Mouse (Mus musculus): ENCODE data around the gene Olfr1321. TPM values are rescaled to one million over a fixed set of nuclear protein-coding genes. Genes with fewer than 3 reads are reported as not detected.

The Olfr1321 gene
- polyA plus RNA-seq (2015; fragmentation: Illumina TruSeq; extraction: RNeasy Lipid Tissue Mini Kit (QIAGEN cat#74804); ENCODE audit: insufficient read depth, low replicate concordance), result not detected

GRCm38 (mm10) chrX:49734959-49735358 lies at the start of gene Olfr1321:
Gene Olfr1321, minus strand, starts transcription at chrX:49735059.

Other genes starting within 250 kb of the Olfr1321 start
- gene Olfr1320, start 62.7 kb downstream of the Olfr1321 start, polyA plus RNA-seq (2015; fragmentation: Illumina TruSeq; extraction: RNeasy Lipid Tissue Mini Kit (QIAGEN cat#74804); ENCODE audit: insufficient read depth, low replicate concordance), result not detected
- not detected for gene Igsf1, start 62.7 kb upstream of the Olfr1321 start, polyA plus RNA-seq (2015; fragmentation: Illumina TruSeq; extraction: RNeasy Lipid Tissue Mini Kit (QIAGEN cat#74804); ENCODE audit: insufficient read depth, low replicate concordance)
- not detected for gene Olfr1322, start 156.4 kb upstream of the Olfr1321 start, polyA plus RNA-seq (2015; fragmentation: Illumina TruSeq; extraction: RNeasy Lipid Tissue Mini Kit (QIAGEN cat#74804); ENCODE audit: insufficient read depth, low replicate concordance)